Mouse (Mus musculus): ENCODE data around the gene Olfr117. TPM values are rescaled to one million over a fixed set of nuclear protein-coding genes. Genes with fewer than 3 reads are reported as not detected.
"Not testable (repeated sequence)": the region's sequence is repeated elsewhere in the genome, so short reads cannot be mapped to it uniquely, and the experiment has no call there.

Olfr117 gene
- polyA plus RNA-seq (2015; fragmentation: Nextera tagmentation; extraction: Ambion mirVana), result not detected in 2 replicates

DNA sequence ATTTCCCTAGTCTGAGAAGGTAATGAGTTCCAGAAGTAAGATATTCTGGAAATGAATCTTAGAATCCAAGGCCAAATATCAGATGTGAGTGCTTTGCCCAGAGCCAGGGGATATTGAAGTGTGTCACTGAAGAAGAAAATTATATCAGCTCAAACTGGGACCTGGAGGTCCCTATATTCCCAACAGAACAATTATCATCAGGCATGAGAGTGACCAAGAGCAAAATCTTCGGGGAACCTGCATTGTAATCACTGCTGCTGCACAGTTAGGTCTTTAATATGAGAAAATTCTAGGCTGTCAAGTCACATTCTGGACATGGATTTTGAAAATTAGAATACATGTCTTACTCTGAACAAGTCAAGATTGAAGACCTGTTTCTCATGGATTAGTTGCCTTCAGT, at the start of gene Olfr117:
TSS of gene Olfr117 (minus strand) at position 101 of the 400 bp plus-strand sequence.
- Histone ChIP-seq H3K27me3 (ENCODE audit: control insufficient read depth, insufficient read depth, low read depth, low read length) (no peaks in the 10 kb centered on the region), H3K4me3 (ENCODE audit: low read length) (no peak within 1 kb of the TSS), H3K9me3 (ENCODE audit: control insufficient read depth, low read length) (no peaks in the 10 kb centered on the region), H3K27ac (ENCODE audit: low read length) (no peak within 1 kb of the TSS), H3K9ac (ENCODE audit: low read length) (no peak within 1 kb of the TSS), H3K4me1 (replicated peaks; ENCODE audit: control insufficient read depth, insufficient read depth, low read length) (no peaks in the 10 kb centered on the region), H3K4me2 (ENCODE audit: low read depth, low read length) (no peak within 1 kb of the TSS), H3K36me3 (ENCODE audit: control insufficient read depth, insufficient read depth, low read length) (no peaks in the 10 kb centered on the region)
- ATAC-seq (ENCODE audit: low read depth), result no peak
- WGBS, result 50% methylated on average over 1 of the region's 1 CpGs

DNA sequence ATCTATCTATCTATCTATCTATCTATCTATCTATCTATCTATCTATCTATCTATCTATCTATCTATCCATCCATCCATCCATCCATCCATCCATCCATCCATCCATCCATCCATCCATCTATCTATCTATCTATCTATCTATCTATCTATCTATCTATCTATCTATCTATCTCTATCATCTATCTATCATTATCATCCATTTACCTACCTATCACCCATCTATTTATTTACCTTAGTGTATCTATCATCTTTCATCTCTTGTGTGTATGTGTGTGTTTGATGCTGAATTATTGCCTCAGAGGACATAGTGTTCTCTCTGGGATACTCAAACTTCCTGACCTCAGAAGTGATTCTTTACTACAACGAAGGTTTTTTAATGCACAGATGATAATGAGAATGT, 32.7 kb upstream of the Olfr117 start, which contains the start of gene Olfr119:
TSS of gene Olfr119 (plus strand) at position 301 of the 400 bp plus-strand sequence.
- not testable (repeated sequence) for H3K36me3 ChIP-seq (ENCODE audit: control insufficient read depth, insufficient read depth, low read length); H3K4me1 ChIP-seq (replicated peaks; ENCODE audit: control insufficient read depth, insufficient read depth, low read length); H3K9me3 ChIP-seq (ENCODE audit: control insufficient read depth, low read length); H3K4me2 ChIP-seq (ENCODE audit: low read depth, low read length); ATAC-seq (ENCODE audit: low read depth); H3K9ac ChIP-seq (ENCODE audit: low read length); H3K4me3 ChIP-seq (ENCODE audit: low read length); H3K27me3 ChIP-seq (ENCODE audit: control insufficient read depth, insufficient read depth, low read depth, low read length); H3K27ac ChIP-seq (ENCODE audit: low read length)
- WGBS, result 50% methylated on average over 1 of the region's 1 CpGs

- Histone ChIP-seq H3K9me3 (ENCODE audit: control insufficient read depth, low read length) (no peaks in the 10 kb centered on the region), H3K4me1 (replicated peaks; ENCODE audit: control insufficient read depth, insufficient read depth, low read length) (no peaks in the 10 kb centered on the region), H3K9ac (ENCODE audit: low read length) (no peak within 1 kb of the TSS), H3K4me3 (ENCODE audit: low read length) (no peak within 1 kb of the TSS), H3K36me3 (ENCODE audit: control insufficient read depth, insufficient read depth, low read length) (no peaks in the 10 kb centered on the region), H3K27ac (ENCODE audit: low read length) (no peak within 1 kb of the TSS), H3K27me3 (ENCODE audit: control insufficient read depth, insufficient read depth, low read depth, low read length) (no peaks in the 10 kb centered on the region), H3K4me2 (ENCODE audit: low read depth, low read length) (no peak within 1 kb of the TSS)
- WGBS, result 60% methylated on average over 2 of the region's 2 CpGs
- no peak for ATAC-seq (ENCODE audit: low read depth)
These were observed 3.1 kb upstream of the Olfr117 start, which contains the start of gene Olfr118 for GRCm38 (mm10) chr17:37666688-37667087. TSS of gene Olfr118 (plus strand) at chr17:37666988.

DNA sequence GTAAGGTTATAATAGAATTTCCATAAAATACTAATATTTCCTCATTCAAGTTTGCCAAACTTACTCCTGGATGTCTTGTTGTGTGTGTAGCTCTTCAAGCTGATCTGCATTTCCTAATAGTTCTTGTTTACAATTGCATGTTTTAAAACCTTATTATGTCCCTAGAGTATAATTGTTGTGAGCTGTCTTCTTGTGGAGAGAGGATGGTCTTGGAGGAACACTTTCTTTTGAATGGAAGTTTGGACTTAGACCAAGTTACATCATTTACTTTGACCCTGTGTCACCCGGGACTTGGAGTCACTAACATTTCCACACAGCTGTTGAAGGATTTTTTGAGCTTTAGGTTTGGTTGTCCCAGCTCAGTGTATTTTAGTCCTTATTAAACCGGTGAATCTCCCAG, 36.6 kb downstream of the Olfr117 start, which contains the start of the genes Olfr115 and Olfr116:
TSS of gene Olfr115 (minus strand) at position 101 of the 400 bp plus-strand sequence.
TSS of gene Olfr116 (minus strand) at position 191 of the 400 bp plus-strand sequence.
- 78% methylated on average over 2 of the region's 2 CpGs for WGBS
- Histone ChIP-seq H3K9me3 (ENCODE audit: control insufficient read depth, low read length) (no peaks in the 10 kb centered on the region), H3K4me3 (ENCODE audit: low read length) (no peak within 1 kb of the TSS), H3K4me1 (replicated peaks; ENCODE audit: control insufficient read depth, insufficient read depth, low read length) (no peaks in the 10 kb centered on the region), H3K36me3 (ENCODE audit: control insufficient read depth, insufficient read depth, low read length) (no peaks in the 10 kb centered on the region), H3K27me3 (ENCODE audit: control insufficient read depth, insufficient read depth, low read depth, low read length) (no peaks in the 10 kb centered on the region), H3K4me2 (ENCODE audit: low read depth, low read length) (no peak within 1 kb of the TSS), H3K27ac (ENCODE audit: low read length) (no peak within 1 kb of the TSS), H3K9ac (ENCODE audit: low read length) (no peak within 1 kb of the TSS)
- no peak for ATAC-seq (ENCODE audit: low read depth)

Other genes starting within 250 kb of the Olfr117 start
- gene Olfr108, start 218.3 kb downstream of the Olfr117 start, polyA plus RNA-seq (2015; fragmentation: Nextera tagmentation; extraction: Ambion mirVana), result not detected in 2 replicates
- not detected in 2 replicates for gene Olfr109, start 204.9 kb downstream of the Olfr117 start, polyA plus RNA-seq (2015; fragmentation: Nextera tagmentation; extraction: Ambion mirVana)
- gene H2-M2, start 180.2 kb downstream of the Olfr117 start, polyA plus RNA-seq (2015; fragmentation: Nextera tagmentation; extraction: Ambion mirVana), result not detected in 2 replicates
- not detected in 2 replicates for gene Olfr110, start 171.3 kb downstream of the Olfr117 start, polyA plus RNA-seq (2015; fragmentation: Nextera tagmentation; extraction: Ambion mirVana)
- not detected in 2 replicates for gene Olfr111, start 155.8 kb downstream of the Olfr117 start, polyA plus RNA-seq (2015; fragmentation: Nextera tagmentation; extraction: Ambion mirVana)
- gene Olfr112, start 94.3 kb downstream of the Olfr117 start, polyA plus RNA-seq (2015; fragmentation: Nextera tagmentation; extraction: Ambion mirVana), result not detected in 2 replicates
- gene Olfr113, start 86.1 kb downstream of the Olfr117 start, polyA plus RNA-seq (2015; fragmentation: Nextera tagmentation; extraction: Ambion mirVana), result not detected in 2 replicates
- gene Olfr114, start 71.0 kb downstream of the Olfr117 start, polyA plus RNA-seq (2015; fragmentation: Nextera tagmentation; extraction: Ambion mirVana), result not detected in 2 replicates
- gene Olfr115, start 36.7 kb downstream of the Olfr117 start, polyA plus RNA-seq (2015; fragmentation: Nextera tagmentation; extraction: Ambion mirVana), result not detected in 2 replicates
- not detected in 2 replicates for gene Olfr116, start 36.6 kb downstream of the Olfr117 start, polyA plus RNA-seq (2015; fragmentation: Nextera tagmentation; extraction: Ambion mirVana)
- not detected in 2 replicates for gene Olfr118, start 3.2 kb upstream of the Olfr117 start, polyA plus RNA-seq (2015; fragmentation: Nextera tagmentation; extraction: Ambion mirVana)
- not detected in 2 replicates for gene Olfr119, start 32.8 kb upstream of the Olfr117 start, polyA plus RNA-seq (2015; fragmentation: Nextera tagmentation; extraction: Ambion mirVana)
- gene Olfr120, start 58.0 kb upstream of the Olfr117 start, polyA plus RNA-seq (2015; fragmentation: Nextera tagmentation; extraction: Ambion mirVana), result not detected in 2 replicates
- not detected in 2 replicates for gene Olfr121, start 85.1 kb upstream of the Olfr117 start, polyA plus RNA-seq (2015; fragmentation: Nextera tagmentation; extraction: Ambion mirVana)
- gene Olfr122, start 104.8 kb upstream of the Olfr117 start, polyA plus RNA-seq (2015; fragmentation: Nextera tagmentation; extraction: Ambion mirVana), result not detected in 2 replicates
- not detected in 2 replicates for gene Olfr123, start 129.7 kb upstream of the Olfr117 start, polyA plus RNA-seq (2015; fragmentation: Nextera tagmentation; extraction: Ambion mirVana)
- gene Olfr124, start 136.1 kb upstream of the Olfr117 start, polyA plus RNA-seq (2015; fragmentation: Nextera tagmentation; extraction: Ambion mirVana), result not detected in 2 replicates
- gene Olfr125, start 169.2 kb upstream of the Olfr117 start, polyA plus RNA-seq (2015; fragmentation: Nextera tagmentation; extraction: Ambion mirVana), result not detected in 2 replicates
- not detected in 2 replicates for gene Olfr126, start 183.7 kb upstream of the Olfr117 start, polyA plus RNA-seq (2015; fragmentation: Nextera tagmentation; extraction: Ambion mirVana)
- gene Olfr127, start 236.7 kb upstream of the Olfr117 start, polyA plus RNA-seq (2015; fragmentation: Nextera tagmentation; extraction: Ambion mirVana), result not detected in 2 replicates

Measured in lung, embryonic 16.5 days (tissue).